Mouse (Mus musculus) limb, embryonic 11.5 days (tissue): ENCODE data around the gene Eef1a1. TPM values are rescaled to one million over a fixed set of nuclear protein-coding genes. Genes with fewer than 3 reads are reported as not detected.
A peak's percentile ranks its signal among the peaks of the same experiment; 100 is the strongest.

ENCODE experiments used
- ATAC-seq: fragments of 200-750 bp; cut with Nextera tagmentation; 2 replicates; pipeline ENCODE4 v1.8.0; 2017; ENCODE audit warnings: low read depth; ENCODE audit not compliant: insufficient number of reproducible peaks, low FRiP score, low TSS enrichment
- DNase-seq: peaks from one replicate; pipeline ENCODE4 v3.0.0-alpha.2; 2015; ENCODE audit warnings: low spot score
- H3K27ac ChIP-seq: fragments of 300-500 bp; sonication (generic); replicated peaks from 2 replicates; pipeline ENCODE4 v1.5.1; 2014; ENCODE audit warnings: low read depth, mild to moderate bottlenecking, low read length
- H3K27me3 ChIP-seq: fragments of 300-500 bp; sonication (generic); 2 replicates; pipeline ENCODE4 v1.6.1; 2014; ENCODE audit warnings: mild to moderate bottlenecking, low read length, mixed read lengths; ENCODE audit not compliant: control insufficient read depth, insufficient read depth
- H3K36me3 ChIP-seq: fragments of 300-500 bp; sonication (generic); 2 replicates; pipeline ENCODE4 v1.6.1; 2014; ENCODE audit warnings: mild to moderate bottlenecking, low read length, moderate library complexity, mixed read lengths; ENCODE audit not compliant: control insufficient read depth, insufficient read depth
- H3K4me1 ChIP-seq: fragments of 300-500 bp; sonication (generic); 2 replicates; pipeline ENCODE4 v1.6.1; 2014; ENCODE audit warnings: low read length, mixed read lengths; ENCODE audit not compliant: control insufficient read depth, insufficient read depth
- H3K4me2 ChIP-seq: fragments of 300-500 bp; sonication (generic); 2 replicates; pipeline ENCODE4 v1.6.1; 2014; ENCODE audit warnings: low read depth, mild to moderate bottlenecking, moderate library complexity; ENCODE audit not compliant: severe bottlenecking
- H3K4me3 ChIP-seq: fragments of 300-500 bp; sonication (generic); 2 replicates; pipeline ENCODE4 v1.5.1; 2014; ENCODE audit warnings: low read depth, low read length
- H3K9ac ChIP-seq: fragments of 300-500 bp; sonication (generic); 2 replicates; pipeline ENCODE4 v1.6.1; 2014; ENCODE audit warnings: mild to moderate bottlenecking, low read length
- H3K9me3 ChIP-seq: fragments of 300-500 bp; sonication (generic); 2 replicates; pipeline ENCODE4 v1.6.1; 2016; ENCODE audit warnings: low read length; ENCODE audit not compliant: control insufficient read depth
- WGBS: fragments of 180-500 bp; shearing (Covaris S2); extraction: QIAGEN DNeasy Blood & Tissue Kit; methylation state at CpG from one replicate; pipeline ENCODE4 v1.1.7; 2014; 5-methylcytosine and 5-hydroxymethylcytosine counted together
- polyA plus RNA-seq: library from polyadenylated mRNA; unstranded; fragments of >200 nt; fragmentation: Nextera tagmentation; extraction: Ambion mirVana; gene quantifications from 2 replicates; pipeline ENCODE4 v1.2.1, GENCODE M21; 2014

Eef1a1 gene
- polyA plus RNA-seq, 1 experiment from 2014 or later: 5,240 TPM

- ATAC-seq (no peak), DNase-seq (no peak)
- Histone ChIP-seq H3K4me2 (no peak overlapping the region), H3K27ac (no peak overlapping the region), H3K4me3 (no peak overlapping the region), H3K36me3 (peaks cover 18% of the 10 kb centered on the region), H3K9me3 (no peaks in the 10 kb centered on the region), H3K9ac (no peak overlapping the region), H3K4me1 (no peaks in the 10 kb centered on the region), H3K27me3 (no peaks in the 10 kb centered on the region)
- 92% methylated on average over 8 of the region's 8 CpGs for WGBS
Observed at GRCm38 (mm10) chr9:78457026-78457425, 31.9 kb downstream of the Eef1a1 start.

- ATAC-seq (no peak), DNase-seq (no peak)
- Histone ChIP-seq H3K9ac (no peak overlapping the region), H3K4me2 (no peak overlapping the region), H3K4me1 (peaks cover 5% of the 10 kb centered on the region; the same call in 1 of the 2 replicates), H3K27ac (no peak overlapping the region), H3K36me3 (peaks cover 8% of the 10 kb centered on the region; the same call in 1 of the 2 replicates), H3K9me3 (no peaks in the 10 kb centered on the region), H3K27me3 (no peaks in the 10 kb centered on the region), H3K4me3 (no peak overlapping the region)
- 89% methylated on average over 4 of the region's 4 CpGs for WGBS
Observed at GRCm38 (mm10) chr9:78451382-78451781, 37.6 kb downstream of the Eef1a1 start.

- Histone ChIP-seq H3K4me2 (no peak overlapping the region), H3K27me3 (0 out of 2 replicates have a peak, but pooled peaks cover 3% of the 10 kb centered on the region), H3K4me1 (peaks cover 5% of the 10 kb centered on the region; the same call in 1 of the 2 replicates), H3K9ac (no peak overlapping the region), H3K9me3 (no peaks in the 10 kb centered on the region), H3K27ac (no peak overlapping the region), H3K36me3 (peaks cover 8% of the 10 kb centered on the region; the same call in 1 of the 2 replicates), H3K4me3 (no peak overlapping the region)
- DNase-seq (no peak), ATAC-seq (no peak)
- 73% methylated on average over 5 of the region's 5 CpGs for WGBS
Observed at GRCm38 (mm10) chr9:78450404-78450803, 38.5 kb downstream of the Eef1a1 start.

- H3K4me1 ChIP-seq: peaks cover 5% of the 10 kb centered on the region; the same call in 1 of the 2 replicates
- H3K4me2 ChIP-seq: peak within 1 kb of the TSS; percentile 73
- DNase-seq (peak; percentile 94), ATAC-seq (peak; percentile 91)
- H3K9ac ChIP-seq: peak within 1 kb of the TSS; percentile 87
- H3K27ac ChIP-seq: peak within 1 kb of the TSS; percentile 30; the same call in 1 of the 2 replicates
- no peaks in the 10 kb centered on the region for H3K9me3 ChIP-seq
- peaks cover 8% of the 10 kb centered on the region; the same call in 1 of the 2 replicates for H3K36me3 ChIP-seq
- peaks cover 20% of the 10 kb centered on the region for H3K27me3 ChIP-seq
- under 1% methylated on average over 94 of the region's 96 CpGs for WGBS
- H3K4me3 ChIP-seq: peak within 1 kb of the TSS; percentile 97
Observed at GRCm38 (mm10) chr9:78447973-78448873, 40.7 kb downstream of the Eef1a1 start, which contains the start of the genes Mto1 and Gm17324. Gene Mto1, plus strand, starts transcription at chr9:78448208. Gene Gm17324, minus strand, starts transcription at chr9:78448786.

- DNase-seq (peak; percentile 29), ATAC-seq (peak; percentile 40)
- H3K27me3 ChIP-seq: peaks cover 26% of the 10 kb centered on the region
- H3K4me2 ChIP-seq: peak overlapping the region; percentile 73
- H3K27ac ChIP-seq: no peak overlapping the region
- peak overlapping the region; percentile 97 for H3K4me3 ChIP-seq
- peaks cover 6% of the 10 kb centered on the region; the same call in 1 of the 2 replicates for H3K4me1 ChIP-seq
- H3K36me3 ChIP-seq: 0 out of 2 replicates have a peak, but pooled peaks cover 6% of the 10 kb centered on the region
- H3K9ac ChIP-seq: peak overlapping the region; percentile 87; the same call in 1 of the 2 replicates
- 29% methylated on average over 9 of the region's 9 CpGs for WGBS
- H3K9me3 ChIP-seq: no peaks in the 10 kb centered on the region
Observed at GRCm38 (mm10) chr9:78447606-78447972, 41.4 kb downstream of the Eef1a1 start.

GRCm38 (mm10) chr9:78442579-78443392 lies 46.2 kb downstream of the Eef1a1 start, which contains the start of gene Cgas:
Gene Cgas, minus strand, starts transcription at chr9:78443237.
- DNase-seq: peak; percentile 68
- Histone ChIP-seq H3K4me3 (peak within 1 kb of the TSS; percentile 37), H3K36me3 (no peaks in the 10 kb centered on the region), H3K9ac (peak within 1 kb of the TSS; percentile 49; the same call in 1 of the 2 replicates), H3K27me3 (peaks cover 53% of the 10 kb centered on the region), H3K4me1 (peaks cover 4% of the 10 kb centered on the region; the same call in 1 of the 2 replicates), H3K4me2 (peak within 1 kb of the TSS; percentile 59), H3K9me3 (no peaks in the 10 kb centered on the region), H3K27ac (no peak within 1 kb of the TSS)
- 1% methylated on average over 81 of the region's 81 CpGs for WGBS
- ATAC-seq: peak; percentile 37

- WGBS: 4% methylated on average over 9 of the region's 9 CpGs
- H3K9ac ChIP-seq: 0 out of 2 replicates have a peak overlapping the region, but pooled peaks have one; percentile 49
Observed at GRCm38 (mm10) chr9:78442237-78442578, 46.7 kb downstream of the Eef1a1 start.

GRCm38 (mm10) chr9:78439426-78439825 lies 49.5 kb downstream of the Eef1a1 start:
- H3K9ac ChIP-seq: no peak overlapping the region
- peaks cover 44% of the 10 kb centered on the region for H3K27me3 ChIP-seq
- peaks cover 4% of the 10 kb centered on the region; the same call in 1 of the 2 replicates for H3K4me1 ChIP-seq
- 69% methylated on average over 5 of the region's 5 CpGs for WGBS
- H3K4me3 ChIP-seq: no peak overlapping the region
- H3K4me2 ChIP-seq: no peak overlapping the region
- H3K36me3 ChIP-seq: 0 out of 2 replicates have a peak, but pooled peaks cover 2% of the 10 kb centered on the region
- no peak overlapping the region for H3K27ac ChIP-seq
- DNase-seq: no peak
- no peaks in the 10 kb centered on the region for H3K9me3 ChIP-seq
- no peak for ATAC-seq

More at GRCm38 (mm10) chr9:78442237-78442578, 46.7 kb downstream of the Eef1a1 start:
- Histone ChIP-seq H3K9me3 (no peaks in the 10 kb centered on the region), H3K27ac (no peak overlapping the region), H3K4me1 (peaks cover 4% of the 10 kb centered on the region; the same call in 1 of the 2 replicates), H3K4me2 (peak overlapping the region; percentile 59), H3K36me3 (no peaks in the 10 kb centered on the region), H3K4me3 (peak overlapping the region; percentile 37), H3K27me3 (peaks cover 53% of the 10 kb centered on the region)
- ATAC-seq (peak; percentile 69; the same call in 1 of the 2 replicates), DNase-seq (no peak)
